Mouse (Mus musculus) urinary bladder, postnatal 36 days (tissue): ENCODE measurements at regions not wholly inside any gene's neighbourhood (a gene's known extent, or its start where the extent isn't known, plus 50 kb on each side); places are given as distances from the start of the nearest gene placed in this dataset.

Experiments
- DNase-seq, 2 experiments: peaks; one replicate each; pipeline ENCODE4 v3.0.0; 2022; ENCODE audit warnings: low spot score in 2 of 2, mixed read lengths in 1 of 2

DNA sequence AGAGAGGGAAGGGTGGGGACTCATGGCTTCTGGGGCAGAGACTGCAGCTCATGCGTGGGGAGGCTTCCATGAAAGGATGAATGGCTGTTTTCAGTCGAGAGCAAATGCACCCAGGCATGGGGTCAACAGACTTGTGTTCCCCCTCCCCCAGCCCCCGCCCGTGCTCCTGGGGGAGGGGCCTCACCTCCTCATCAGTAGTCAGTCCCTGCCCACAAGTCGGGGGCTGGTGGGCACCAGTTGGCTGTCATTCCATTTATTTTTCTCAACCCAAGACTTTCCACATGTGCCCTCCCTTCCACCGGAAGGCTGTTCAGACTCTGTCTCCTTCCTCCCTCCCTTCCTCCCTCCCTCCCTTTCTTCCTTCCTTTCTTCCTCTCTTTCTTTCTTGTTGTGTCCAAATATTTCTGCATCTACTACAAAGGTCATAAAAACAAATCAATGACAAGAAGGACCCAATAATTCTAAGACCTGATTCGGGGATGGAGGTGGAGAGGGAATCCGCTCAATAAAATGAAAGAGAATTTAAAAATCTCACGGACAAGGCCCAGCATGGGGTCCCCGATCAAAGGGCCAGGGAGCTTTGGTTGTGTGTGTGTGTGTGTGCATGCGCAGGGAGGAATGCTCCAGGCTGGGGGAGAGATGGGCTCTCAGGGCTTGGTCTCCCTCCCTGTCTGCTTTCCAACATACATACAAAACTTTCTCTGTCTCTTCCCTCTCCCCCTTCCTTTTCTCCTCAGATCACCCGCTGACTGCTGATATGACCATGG is 57.7 kb downstream of the Rpl14 start:
- DNase-seq, result no peak

DNA sequence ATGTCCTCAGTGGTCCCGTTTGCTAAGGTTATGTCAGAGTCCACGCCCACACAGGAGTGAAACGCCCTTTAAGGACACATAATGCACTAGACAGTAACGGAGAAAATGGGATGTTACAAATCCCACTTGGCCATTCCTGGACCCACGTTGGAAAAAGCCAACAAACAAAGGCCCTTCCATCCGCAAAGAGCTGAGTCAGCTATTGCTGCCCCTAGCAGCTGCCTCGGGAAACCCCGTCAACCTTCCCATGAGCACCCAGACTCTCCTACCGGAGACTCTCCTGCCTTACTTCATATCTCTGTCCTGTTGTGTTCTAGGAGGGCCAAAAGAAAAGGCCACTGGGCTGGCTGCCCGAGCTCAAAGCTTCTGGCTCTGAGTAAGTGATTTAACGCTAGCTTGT is 58.4 kb downstream of the Rpl14 start:
- no peak for DNase-seq

DNA sequence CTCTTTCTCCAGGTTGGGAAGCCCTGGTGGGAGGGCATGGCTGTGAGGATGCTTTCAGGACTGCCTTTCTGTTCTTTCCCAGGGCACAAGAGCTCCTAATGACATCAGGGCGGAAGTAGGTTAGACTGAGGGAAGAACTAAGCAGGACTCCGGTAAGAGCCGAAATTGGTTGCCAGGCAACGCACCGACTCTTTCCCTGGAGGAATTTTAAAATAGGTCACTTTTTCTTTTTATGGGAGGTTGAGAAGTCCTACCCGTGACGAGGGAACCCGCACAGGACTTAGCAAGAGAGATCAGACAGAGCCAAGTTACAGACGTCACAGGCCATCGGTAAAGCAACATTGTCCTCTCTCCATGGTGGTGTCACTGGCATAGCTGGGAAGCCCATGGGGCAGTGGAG is 61.6 kb downstream of the Rpl14 start:
- DNase-seq, result no peak

DNA sequence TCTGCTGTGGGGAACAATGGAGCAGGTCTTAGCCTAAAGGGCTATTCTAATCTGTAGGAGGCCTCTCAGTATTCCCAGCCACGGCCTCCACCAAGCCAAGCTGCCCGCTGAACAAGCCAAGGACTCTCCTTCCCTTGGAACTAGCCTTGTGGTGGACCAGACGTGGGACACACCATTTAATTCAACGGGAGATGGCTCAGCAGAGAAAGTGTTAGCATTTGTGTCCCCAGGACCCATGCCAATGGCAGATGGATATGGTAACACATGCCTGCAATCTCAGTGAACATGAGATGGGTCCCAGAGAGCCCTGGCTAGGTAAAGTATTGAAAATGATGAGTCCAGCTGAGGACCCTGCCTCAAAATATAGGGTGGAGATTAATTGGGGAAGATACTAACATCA is 71.4 kb downstream of the Rpl14 start:
- DNase-seq, result no peak

DNA sequence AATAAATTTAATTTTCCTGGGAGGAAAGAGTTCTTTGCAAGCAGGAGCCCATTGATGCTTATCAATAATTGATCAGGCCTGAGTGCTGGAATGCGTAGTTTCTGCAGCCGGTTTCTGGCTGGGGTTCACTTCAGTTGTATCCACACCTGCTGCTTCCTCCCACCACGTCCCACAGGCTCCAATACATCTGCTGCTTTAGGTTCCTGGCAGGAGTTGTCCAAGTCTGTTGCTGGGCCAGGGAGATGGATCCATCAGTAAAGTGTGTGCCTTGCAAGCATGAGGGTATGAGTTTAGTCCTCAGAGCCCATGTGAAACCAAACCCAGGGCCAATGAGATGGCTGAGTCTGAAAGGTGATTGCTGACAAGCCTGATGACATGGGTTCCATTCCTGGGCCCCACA is 72.1 kb downstream of the Rpl14 start:
- DNase-seq, result no peak

DNA sequence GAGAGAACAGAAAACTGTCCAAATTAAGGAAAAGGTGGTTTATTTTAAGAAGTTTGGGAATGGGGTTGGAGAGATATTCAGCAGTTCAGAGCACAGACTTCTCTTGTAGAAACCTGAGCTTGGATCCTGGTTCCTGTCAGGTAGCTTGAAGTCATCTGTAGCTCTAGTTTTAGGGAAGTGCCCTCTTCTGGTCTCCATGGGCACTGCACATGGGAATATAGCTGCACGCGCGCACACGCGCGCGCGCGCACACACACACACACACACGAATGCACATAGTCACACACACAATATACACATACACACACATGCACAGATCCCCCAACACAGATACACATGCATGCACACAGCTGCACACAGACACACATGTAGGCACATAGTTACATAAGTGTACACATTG is 74.5 kb downstream of the Rpl14 start:
- DNase-seq, result no peak

DNA sequence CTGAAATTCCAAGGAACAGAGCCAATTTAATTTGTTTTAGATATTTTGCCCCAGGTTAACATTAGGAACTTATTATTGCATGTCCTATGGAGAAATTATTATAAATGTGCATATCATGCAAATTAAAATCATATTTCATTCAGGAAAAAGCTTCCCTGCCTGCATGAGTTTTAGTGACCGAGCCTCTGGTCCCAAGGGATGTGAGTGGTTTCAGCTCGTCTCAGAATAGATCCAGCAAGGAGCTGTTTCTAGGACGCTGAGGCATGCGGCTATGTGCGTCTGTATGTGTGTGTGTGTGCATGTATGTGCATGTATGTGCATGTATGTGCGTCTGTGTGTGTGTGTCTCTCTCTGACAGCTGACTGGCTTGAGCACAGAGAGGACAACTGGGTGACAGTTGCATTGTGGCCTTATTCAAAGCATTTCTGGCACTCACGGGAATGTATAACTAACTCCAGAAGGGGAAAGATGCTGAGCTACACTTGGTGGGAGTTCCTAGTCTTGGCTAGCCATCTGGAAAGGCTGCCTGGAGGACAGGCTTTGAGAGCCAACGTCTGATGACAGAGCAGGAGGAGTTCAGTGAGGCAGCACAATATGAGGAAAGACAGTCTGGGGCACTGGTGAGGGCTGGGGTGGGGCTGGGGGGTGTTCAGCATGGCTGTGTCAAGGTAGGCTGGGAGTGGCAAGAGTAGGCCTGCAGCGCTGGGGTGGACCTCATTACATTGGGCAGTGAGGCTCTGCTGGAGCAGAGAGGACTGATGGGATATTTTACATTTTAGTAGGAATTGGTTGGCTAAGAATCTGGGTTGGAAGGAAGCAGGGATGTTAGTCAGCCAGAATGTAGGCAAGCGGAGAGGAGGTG is 75.8 kb downstream of the Rpl14 start:
- no peak for DNase-seq

DNA sequence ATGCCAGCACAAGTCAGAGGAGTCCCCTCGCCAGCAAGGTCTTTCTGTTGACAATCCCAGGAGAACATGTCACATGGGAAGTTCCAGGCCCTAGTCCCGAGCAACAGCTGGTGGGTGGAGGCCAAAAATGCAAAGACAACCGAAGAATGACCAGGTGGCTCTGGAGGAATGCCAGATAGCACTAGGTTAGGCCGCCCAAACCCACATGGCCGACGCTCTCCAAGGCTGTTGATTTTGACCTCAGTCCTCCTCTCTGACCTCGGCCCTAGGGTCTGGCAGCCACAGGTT is 76.4 kb downstream of the Rpl14 start:
- no peak for DNase-seq

DNA sequence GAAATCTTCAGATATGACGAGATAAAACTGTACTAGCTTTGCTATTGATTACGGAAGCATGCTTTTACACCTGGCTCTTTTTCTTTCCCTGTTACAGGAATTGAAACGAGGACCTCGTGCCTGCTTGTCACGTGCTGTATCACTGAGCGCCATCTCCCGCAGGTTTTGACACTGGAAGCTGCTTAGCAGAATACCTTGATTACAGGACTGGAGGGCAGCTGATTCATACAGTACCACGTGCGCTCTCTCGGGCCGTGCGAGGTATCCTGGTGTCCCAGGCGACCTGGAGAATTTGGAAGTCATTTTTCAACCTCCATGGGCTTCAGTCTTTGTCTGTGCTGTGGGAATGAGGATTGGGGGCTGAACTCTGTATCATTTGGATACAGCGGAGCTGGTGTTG is 81.5 kb downstream of the Rpl14 start:
- DNase-seq, result no peak

DNA sequence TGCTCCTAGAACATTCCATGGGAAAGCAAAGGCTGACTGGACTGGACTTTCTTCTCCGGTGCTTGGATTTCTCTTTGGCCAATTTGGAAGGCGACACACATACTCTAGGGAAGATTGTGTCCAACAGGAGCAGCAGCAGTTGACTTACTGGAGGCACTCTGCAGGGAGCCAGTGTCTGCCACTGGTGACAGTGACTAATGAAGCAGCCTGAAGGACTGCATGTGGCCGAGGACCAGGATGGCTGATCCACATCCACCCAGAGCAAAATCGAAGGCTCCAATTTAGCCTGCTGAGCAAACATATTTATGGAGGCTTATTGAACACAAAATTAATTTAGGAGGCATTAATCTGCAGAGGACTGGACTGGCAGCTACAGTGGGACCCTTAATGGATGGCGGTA is 81.9 kb downstream of the Rpl14 start:
- DNase-seq, result no peak

DNA sequence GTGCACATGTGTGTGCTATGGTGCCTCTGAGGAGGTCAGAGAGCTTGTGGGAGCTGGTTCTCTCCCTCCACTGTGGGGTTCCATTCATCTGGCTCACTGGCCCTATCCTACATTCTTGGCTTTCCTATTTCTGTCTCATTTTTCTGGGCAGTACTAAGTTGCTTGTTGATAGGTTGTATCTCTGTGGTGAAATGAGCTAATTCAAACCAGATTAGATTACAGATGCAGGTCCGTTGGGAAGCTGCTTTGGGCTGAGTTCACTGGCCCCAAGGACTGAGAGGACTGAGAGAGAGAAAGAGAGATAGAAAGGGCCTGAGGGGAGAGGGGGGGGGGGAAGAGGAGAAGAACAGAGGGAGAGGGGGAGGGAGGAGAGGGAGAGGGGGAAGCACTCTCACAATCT is 83.5 kb downstream of the Rpl14 start:
- no peak for DNase-seq

DNA sequence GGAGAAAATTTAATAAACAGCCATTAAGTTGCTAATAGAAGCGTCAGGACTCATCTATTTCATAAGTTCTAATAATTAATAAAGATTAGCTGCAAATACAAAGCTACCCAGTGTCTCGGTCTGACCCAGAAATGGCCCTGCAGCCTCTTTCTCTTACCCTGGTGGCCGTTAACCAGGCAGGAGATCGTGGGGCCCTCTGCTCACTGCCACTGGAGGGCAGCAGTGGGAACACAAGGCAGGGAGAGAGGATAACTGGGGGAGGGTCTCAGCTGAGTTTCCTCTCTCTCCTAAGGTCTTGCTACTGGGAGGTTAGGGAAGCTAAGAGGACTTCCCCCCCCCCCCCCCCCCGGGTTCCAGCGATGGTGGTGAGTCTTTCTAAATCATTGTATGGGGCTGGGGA is 85.7 kb downstream of the Rpl14 start:
- DNase-seq, result no peak

DNA sequence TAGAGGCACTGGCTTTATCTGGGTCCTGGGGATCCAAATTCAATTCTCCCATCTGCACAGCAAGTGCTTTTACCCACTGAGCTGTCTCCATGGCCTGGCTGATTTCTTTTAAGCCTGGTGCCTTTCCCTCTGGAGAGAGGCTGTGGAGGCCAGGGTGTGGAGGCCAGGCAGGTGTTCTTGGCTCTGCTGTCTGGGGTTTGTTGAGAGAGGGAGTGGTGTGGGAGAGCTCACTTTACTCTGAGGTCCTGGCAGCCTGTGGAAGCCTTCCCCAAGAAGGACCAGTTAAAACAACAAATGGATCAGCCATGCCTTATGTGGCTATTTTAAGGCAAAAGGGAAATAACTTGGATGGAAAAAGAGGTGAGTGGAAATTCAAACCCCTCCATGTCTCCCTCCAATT is 86.5 kb downstream of the Rpl14 start:
- DNase-seq, result no peak

DNA sequence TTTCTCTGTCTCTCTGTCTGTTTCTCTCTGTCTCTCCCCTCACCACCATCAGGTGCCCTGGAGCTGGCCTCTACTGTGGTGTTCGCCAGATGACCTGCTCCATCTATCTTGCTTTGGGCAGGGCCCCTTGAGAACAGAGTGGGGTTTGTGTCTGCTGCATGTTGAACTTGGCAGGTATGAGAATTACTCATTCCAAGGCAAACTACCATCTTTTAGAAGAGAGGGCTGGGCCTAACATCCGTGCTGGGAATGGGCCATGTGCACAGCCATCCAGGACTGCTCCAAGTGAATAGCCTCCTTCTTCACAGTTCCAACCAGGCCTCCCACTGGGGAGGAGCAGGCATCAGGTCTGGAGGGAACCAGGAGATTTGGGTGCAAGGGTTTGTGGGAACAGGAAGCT is 87.3 kb downstream of the Rpl14 start:
- no peak for DNase-seq

DNA sequence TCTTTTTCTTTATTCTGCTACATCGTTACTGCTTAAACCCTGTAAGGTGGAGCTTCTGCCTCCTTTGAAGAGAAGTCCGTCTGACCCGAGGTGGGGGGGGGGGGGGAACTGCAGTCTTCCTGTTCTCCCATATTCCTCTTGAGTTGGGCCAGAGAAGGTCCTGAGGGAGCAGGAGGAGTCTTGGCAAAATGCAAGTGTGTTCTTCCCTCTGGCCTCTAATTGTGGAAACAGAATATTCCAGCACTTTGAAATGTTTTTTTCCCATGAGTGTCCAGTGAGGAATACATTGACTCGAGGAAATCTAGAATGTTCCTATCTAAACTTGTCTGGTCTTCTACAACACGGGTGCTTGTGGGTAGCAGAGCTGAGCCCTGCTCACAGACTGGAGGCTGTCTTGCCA is 90.0 kb downstream of the Rpl14 start:
- no peak for DNase-seq

DNA sequence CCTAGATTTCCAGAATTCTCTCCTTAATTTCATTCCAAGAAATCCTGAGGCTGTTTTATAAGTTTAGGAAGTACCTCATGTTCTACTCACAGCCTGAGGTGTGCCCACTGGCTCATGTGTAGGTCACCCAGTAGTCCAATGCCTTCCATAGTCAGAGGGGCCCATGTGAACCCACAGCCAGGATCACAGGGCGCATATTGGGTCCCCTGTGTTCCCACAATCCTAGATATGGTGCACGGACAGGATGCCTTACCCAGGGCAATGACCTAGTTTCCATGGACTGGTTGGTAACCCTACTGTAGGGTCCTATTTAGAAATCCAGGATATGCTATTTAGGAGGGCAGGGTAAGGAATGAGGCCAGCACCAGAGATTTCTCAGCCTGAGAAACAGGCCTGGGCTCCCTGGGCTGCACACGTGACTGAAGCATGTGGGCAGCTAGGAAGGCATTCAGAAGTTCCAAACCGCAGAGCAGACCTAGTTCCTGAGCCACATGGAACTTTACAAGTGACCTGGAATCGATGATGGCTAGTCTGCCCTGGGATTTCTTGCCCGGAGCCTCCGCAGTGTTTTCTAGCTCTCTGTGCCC is 90.5 kb downstream of the Rpl14 start:
- no peak for DNase-seq

DNA sequence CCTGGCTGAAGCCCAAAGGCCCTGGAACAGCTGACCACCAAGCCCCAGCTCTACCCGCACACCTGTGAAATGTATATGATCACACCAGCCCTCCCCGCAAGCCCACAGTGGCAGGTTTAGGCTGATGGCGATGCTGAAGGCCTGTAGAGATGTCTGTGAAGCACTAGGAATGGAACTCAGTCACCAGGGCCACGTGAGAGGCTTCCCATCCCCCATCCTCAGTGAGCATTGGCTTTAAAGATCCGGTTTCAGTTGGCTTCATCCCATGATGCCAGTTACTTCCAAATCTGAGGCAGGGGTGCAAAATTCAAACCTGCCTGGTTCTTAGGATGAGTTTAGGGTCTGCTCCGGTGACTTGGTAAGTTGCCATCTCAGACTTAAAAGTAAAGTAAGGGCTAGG is 91.9 kb downstream of the Rpl14 start:
- no peak for DNase-seq

DNA sequence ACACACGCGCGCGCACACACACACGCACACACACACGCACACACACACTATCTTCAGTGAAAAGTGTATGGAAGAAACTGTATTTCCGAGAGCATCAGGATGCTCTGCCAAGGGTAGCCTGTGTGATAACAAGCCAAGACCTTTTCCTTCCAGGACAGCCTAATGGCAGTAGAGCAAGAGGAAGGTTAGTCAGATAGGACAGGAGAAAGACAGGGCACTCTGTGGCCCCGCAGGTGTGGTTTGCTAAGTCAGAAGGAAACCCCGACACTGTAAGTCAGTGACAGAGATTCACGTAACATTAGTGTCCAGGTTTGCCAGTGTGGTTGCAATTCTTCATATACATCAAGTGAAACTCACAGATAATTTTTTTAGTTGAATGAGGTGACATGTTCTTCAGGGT is 92.8 kb downstream of the Rpl14 start:
- no peak for DNase-seq

DNA sequence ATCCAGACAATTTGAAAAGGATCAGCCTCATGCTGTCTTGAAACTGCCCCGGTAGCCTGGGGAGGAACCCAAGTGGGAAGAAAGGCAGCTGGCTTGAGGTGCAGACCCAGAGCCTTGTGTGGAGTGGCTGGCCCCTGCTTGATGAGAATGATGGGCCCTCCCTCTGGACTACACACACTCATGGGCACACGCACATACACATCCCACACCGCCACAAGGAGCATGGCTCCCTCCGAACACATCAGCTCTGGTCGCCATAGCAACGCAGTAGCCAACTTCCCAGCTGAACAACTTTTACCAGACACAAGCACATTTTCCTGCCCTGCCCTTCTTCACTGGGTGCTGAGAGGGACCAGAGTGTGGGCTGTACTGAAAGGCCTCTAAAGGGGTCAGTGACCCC is 101.2 kb downstream of the Rpl14 start:
- no peak for DNase-seq

DNA sequence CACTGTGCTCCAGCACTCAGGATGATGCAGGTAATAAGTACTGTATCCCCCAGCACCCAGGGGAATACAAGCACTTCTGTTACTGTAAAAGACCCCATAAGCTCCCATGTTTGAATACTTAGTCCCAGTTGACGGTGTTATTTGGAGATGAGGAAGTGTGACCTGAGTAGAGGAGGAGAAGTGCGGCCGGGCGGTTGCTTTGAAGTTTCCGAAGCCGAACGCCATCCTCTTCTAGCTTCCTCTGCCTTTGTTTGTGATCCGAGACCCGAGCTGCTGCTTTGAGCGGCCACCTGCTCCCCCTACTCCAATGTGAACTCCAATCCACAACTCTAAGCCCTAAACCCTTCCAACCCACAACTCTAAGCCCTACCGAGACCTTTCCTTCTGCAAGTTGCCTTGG is 103.6 kb downstream of the Rpl14 start:
- DNase-seq, result no peak

DNA sequence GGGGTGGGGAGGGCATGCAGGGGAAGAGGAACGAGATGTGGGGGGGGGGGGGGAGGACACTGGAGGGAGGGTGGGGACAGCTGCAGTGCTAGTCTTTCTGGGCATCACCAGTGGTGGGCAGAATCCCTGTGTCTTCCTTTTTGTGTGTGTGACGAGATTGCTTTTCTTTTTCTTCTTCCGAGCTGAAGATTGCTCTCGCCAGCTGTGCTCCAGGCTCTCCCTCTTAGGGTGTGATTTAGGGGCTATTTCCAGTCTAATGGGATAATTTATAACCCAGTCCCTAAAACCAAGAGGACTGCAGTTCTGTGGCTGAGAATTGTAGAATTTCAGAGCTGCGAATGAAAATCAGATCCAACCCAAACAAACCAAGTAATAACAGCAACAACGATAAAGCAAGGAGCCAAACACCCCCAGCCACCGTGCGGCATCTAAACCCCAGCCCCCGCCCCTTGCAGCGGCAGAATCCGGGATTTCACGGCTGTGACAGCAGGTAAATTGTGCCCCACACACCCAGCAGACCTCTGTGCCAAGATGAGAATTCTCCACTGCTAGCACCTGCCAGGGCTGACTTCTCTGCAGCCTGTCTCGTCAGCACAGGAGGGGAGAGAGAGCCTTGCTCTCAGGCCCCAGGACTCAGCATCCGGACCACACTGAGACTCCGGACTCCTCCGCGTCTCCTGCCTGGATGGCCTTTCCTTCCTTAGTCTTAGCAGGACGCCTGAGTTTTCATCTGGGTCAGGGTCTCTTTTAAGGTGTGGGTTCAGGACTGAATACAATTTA is 104.3 kb downstream of the Rpl14 start:
- no peak for DNase-seq

DNA sequence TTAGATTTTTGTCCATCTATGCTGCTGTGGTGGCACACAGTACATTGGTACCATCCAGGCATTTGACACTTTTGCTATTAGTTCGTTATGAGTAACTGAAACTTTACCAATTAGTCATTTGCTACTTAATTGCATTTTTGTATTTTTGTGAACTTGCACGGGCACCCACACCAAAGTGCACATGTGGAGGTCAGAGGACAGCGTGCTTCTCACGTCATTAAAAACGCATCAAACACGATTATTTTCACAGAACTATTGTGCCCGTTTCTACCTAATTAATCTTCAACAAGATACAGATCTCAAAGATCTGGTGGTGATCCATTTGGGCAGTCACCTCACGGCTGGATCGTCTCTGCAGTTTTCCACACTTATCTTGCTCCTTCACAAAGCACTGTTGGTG is 105.1 kb downstream of the Rpl14 start:
- DNase-seq, result no peak
